Mouse (Mus musculus) liver, embryonic 12.5 days (tissue): ENCODE results near the gene Itgb2l. TPM values are rescaled to one million over a fixed set of nuclear protein-coding genes. Genes with fewer than 3 reads are reported as not detected.
"Not testable (repeated sequence)": the region's sequence is repeated elsewhere in the genome, so short reads cannot be mapped to it uniquely, and the experiment has no call there.

Experiments used
- ATAC-seq: fragments of 200-750 bp; cut with Nextera tagmentation; 2 replicates; pipeline ENCODE4 v1.8.0; 2017; ENCODE audit warnings: moderate number of reproducible peaks, mild to moderate bottlenecking, moderate library complexity
- H3K27ac ChIP-seq: fragments of 300-500 bp; sonication (generic); 2 replicates; pipeline ENCODE4 v1.5.1; 2016; ENCODE audit warnings: mild to moderate bottlenecking
- H3K27me3 ChIP-seq: fragments of 300-500 bp; sonication (generic); replicated peaks from 2 replicates; pipeline ENCODE4 v1.6.1; 2016; ENCODE audit warnings: mild to moderate bottlenecking, moderate library complexity
- H3K36me3 ChIP-seq: fragments of 300-500 bp; sonication (generic); 2 replicates; pipeline ENCODE4 v1.6.1; 2016; ENCODE audit warnings: mild to moderate bottlenecking, moderate library complexity
- H3K4me1 ChIP-seq: fragments of 300-500 bp; sonication (generic); 2 replicates; pipeline ENCODE4 v1.6.1; 2016
- H3K4me2 ChIP-seq: fragments of 300-500 bp; sonication (generic); 2 replicates; pipeline ENCODE4 v1.6.1; 2016; ENCODE audit warnings: mild to moderate bottlenecking, moderate library complexity
- H3K4me3 ChIP-seq: fragments of 300-500 bp; sonication (generic); 2 replicates; pipeline ENCODE4 v1.5.1; 2016; ENCODE audit warnings: mild to moderate bottlenecking, moderate library complexity
- H3K9ac ChIP-seq: fragments of 300-500 bp; sonication (generic); 2 replicates; pipeline ENCODE4 v1.6.1; 2016; ENCODE audit warnings: mild to moderate bottlenecking, moderate library complexity
- H3K9me3 ChIP-seq: fragments of 300-500 bp; sonication (generic); replicated peaks from 2 replicates; pipeline ENCODE4 v1.6.1; 2016; ENCODE audit warnings: mild to moderate bottlenecking, moderate library complexity
- WGBS: fragments of 180-500 bp; shearing (Covaris S2); methylation state at CpG from one replicate; pipeline ENCODE4 v1.1.7; 2016; ENCODE audit not compliant: insufficient replicate concordance; 5-methylcytosine and 5-hydroxymethylcytosine counted together
- polyA plus RNA-seq: library from polyadenylated mRNA; unstranded; fragments of >200 nt; fragmentation: Nextera tagmentation; extraction: Ambion mirVana; gene quantifications from 2 replicates; pipeline ENCODE4 v1.2.1, GENCODE M21; 2016

Gene Itgb2l
- polyA plus RNA-seq, 1 experiment from 2014 or later = 0.57 TPM

DNA sequence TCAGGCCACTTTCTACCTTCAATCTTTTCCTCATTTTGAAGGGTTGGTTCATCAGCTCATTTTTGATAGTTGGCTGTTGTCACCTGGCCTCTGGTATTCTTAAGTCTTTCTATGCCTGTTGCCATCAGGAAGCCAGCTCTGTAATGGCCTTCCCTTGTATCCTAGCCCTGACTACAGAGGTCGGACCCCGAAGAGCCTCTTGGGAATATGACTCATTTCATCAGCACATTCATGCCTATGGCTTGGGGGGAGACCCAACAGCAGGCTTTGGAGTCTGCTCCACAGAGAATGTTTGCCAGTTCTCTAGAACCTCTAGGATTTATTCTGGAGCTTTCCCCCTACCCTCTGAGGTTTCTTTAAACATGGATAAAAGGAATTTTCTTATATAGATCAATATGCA, 15.9 kb upstream of the Itgb2l start:
- Histone ChIP-seq H3K4me3 (no peak overlapping the region), H3K9me3 (no peaks in the 10 kb centered on the region), H3K36me3 (no peaks in the 10 kb centered on the region), H3K4me2 (no peak overlapping the region), H3K27ac (no peak overlapping the region), H3K27me3 (no peaks in the 10 kb centered on the region), H3K9ac (no peak overlapping the region), H3K4me1 (no peaks in the 10 kb centered on the region)
- WGBS = 72% methylated on average over 2 of the region's 2 CpGs
- ATAC-seq = no peak

DNA sequence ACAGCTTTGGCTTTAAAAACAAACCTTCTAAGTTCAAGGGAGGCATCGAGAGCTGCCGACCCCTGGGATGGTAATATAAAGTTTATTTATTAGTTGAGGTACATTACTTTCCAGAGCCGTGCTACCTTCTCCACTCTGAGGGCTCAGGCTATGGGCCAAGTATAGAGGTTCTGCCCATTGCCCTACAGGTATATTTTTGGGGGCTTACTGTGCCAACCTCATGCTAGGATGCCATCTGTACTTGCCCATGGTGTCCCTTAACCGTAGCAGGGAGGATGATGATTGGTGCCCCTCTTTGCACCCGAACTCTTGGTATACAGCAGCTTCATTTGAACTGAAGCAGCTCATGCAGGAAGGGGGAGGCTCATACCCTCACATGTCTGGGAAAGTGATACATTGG, 14.2 kb upstream of the Itgb2l start:
- Histone ChIP-seq H3K4me3 (no peak overlapping the region), H3K36me3 (no peaks in the 10 kb centered on the region), H3K27me3 (no peaks in the 10 kb centered on the region), H3K9me3 (no peaks in the 10 kb centered on the region), H3K4me2 (no peak overlapping the region), H3K27ac (no peak overlapping the region), H3K4me1 (no peaks in the 10 kb centered on the region), H3K9ac (no peak overlapping the region)
- ATAC-seq = no peak
- 58% methylated on average over 5 of the region's 5 CpGs for WGBS

DNA sequence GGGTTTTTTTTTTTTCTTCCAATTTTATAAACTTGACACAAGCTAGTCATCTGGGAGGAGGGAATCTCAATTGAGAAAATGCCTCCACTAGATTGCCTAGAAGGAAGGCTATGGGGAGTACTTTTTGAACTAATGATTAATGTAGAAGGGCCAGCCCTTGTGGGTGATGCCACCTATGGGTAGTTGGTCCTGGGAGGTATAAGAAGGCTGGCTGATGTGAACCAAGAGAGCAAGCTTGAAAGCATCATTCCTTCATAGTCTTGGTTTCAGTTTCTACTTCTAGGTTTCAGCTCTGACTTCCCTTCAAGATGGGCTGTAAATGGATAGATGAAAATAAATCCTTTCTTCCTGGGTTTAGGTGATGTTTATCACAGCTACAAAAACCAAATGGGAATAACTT, 10.7 kb upstream of the Itgb2l start:
- no peak overlapping the region for H3K4me3 ChIP-seq
- ATAC-seq = no peak
- no peak overlapping the region for H3K27ac ChIP-seq
- no peaks in the 10 kb centered on the region for H3K36me3 ChIP-seq
- H3K4me2 ChIP-seq = no peak overlapping the region
- H3K4me1 ChIP-seq = no peaks in the 10 kb centered on the region
- H3K27me3 ChIP-seq = no peaks in the 10 kb centered on the region
- H3K9me3 ChIP-seq = no peaks in the 10 kb centered on the region
- no peak overlapping the region for H3K9ac ChIP-seq

DNA sequence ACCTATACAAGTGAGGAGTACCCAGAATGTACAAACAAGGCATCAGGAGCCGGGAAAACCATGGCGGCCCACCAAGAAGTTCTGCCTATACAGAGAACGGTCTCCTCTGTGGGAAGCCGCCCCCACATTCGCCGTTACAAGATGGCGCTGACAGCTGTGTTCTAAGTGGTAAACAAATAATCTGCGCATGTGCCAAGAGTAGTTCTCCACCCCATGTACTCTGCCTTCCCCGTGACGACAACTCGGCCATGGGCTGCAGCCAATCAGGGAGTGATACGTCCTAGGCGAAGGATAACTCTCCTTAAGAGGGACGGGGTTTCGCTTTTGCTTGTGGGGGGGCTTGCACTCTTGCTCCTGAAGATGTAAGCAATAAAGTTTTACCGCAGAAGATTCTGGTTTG, 7.5 kb upstream of the Itgb2l start:
- H3K36me3 ChIP-seq, H3K9me3 ChIP-seq, H3K27me3 ChIP-seq, ATAC-seq, H3K4me2 ChIP-seq, H3K4me3 ChIP-seq, H3K9ac ChIP-seq, H3K4me1 ChIP-seq, H3K27ac ChIP-seq: not testable (repeated sequence)
- 75% methylated on average over 16 of the region's 16 CpGs for WGBS

DNA sequence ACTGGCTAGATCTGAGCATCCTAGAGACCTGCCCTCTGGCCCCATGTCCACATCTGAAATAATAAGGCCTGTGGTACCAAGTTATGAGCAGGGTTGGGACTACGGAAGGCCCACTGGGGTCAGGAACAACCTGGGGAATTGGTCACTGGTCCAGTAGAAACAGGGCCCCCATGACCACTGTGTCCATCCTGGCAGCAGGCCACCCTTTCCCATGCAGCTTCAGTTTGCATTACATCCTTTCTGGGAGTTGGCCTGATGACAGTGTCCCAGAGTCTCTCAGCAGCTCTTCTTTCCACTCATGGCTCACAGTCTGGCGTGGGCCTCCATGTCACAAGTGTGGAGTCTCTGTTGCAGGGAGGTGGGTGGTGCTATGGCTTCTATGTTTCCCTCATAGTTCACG, 1.6 kb downstream of the Itgb2l start:
- H3K4me3 ChIP-seq = no peak overlapping the region
- WGBS = 63% methylated on average over 3 of the region's 3 CpGs
- H3K9me3 ChIP-seq = no peaks in the 10 kb centered on the region
- no peaks in the 10 kb centered on the region for H3K36me3 ChIP-seq
- no peak overlapping the region for H3K9ac ChIP-seq
- no peak overlapping the region for H3K4me2 ChIP-seq
- no peaks in the 10 kb centered on the region for H3K27me3 ChIP-seq
- H3K27ac ChIP-seq = no peak overlapping the region
- no peak for ATAC-seq
- H3K4me1 ChIP-seq = no peaks in the 10 kb centered on the region

DNA sequence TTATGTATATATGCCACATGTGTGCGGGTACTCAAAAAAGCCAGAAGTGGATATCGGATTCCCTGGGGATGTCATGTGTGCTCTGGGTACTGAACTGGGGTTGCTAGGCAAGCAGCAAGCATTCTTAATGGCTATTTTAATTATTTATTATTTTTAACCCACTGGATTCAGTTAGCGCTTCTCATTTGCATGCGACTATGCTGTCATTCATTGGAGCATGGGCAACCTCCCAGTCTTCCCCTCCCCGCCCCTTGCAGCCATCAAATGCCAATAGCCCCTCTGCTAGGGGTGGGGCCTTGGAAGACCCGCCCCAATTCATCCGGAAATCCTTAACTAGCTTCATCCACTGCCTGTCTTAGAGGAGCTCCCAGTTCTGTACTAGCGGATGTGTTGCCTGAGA, 2.5 kb downstream of the Itgb2l start:
- Histone ChIP-seq H3K4me1 (no peaks in the 10 kb centered on the region), H3K4me3 (no peak overlapping the region), H3K9ac (no peak overlapping the region), H3K4me2 (no peak overlapping the region), H3K9me3 (no peaks in the 10 kb centered on the region), H3K27me3 (no peaks in the 10 kb centered on the region), H3K36me3 (no peaks in the 10 kb centered on the region), H3K27ac (no peak overlapping the region)
- no peak for ATAC-seq
- 75% methylated on average over 8 of the region's 8 CpGs for WGBS

DNA sequence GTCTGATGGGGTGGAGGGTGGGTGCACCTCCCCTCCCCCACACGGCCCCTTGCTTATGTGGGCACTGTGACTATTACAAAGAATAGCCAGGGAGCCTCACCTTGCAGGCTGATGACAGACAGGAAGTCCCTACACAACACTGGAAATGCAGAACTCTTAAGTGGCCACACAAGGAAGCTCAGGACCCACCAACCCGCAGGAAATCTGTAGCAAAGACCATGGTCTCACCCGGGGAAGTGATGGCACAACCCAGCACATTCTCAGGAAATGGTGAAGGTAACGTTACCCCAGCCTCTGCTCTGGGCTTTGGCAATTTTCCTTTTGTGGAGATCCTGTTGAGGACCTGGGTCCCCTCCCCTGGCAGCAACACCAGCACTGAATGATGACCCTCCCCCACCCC, 3.7 kb downstream of the Itgb2l start:
- Histone ChIP-seq H3K36me3 (no peaks in the 10 kb centered on the region), H3K4me2 (no peak overlapping the region), H3K4me3 (no peak overlapping the region), H3K27ac (no peak overlapping the region), H3K9me3 (no peaks in the 10 kb centered on the region), H3K27me3 (no peaks in the 10 kb centered on the region), H3K4me1 (no peaks in the 10 kb centered on the region), H3K9ac (no peak overlapping the region)
- ATAC-seq = peak; percentile 36; the same call in 1 of the 2 replicates
- 29% methylated on average over 4 of the region's 4 CpGs for WGBS

DNA sequence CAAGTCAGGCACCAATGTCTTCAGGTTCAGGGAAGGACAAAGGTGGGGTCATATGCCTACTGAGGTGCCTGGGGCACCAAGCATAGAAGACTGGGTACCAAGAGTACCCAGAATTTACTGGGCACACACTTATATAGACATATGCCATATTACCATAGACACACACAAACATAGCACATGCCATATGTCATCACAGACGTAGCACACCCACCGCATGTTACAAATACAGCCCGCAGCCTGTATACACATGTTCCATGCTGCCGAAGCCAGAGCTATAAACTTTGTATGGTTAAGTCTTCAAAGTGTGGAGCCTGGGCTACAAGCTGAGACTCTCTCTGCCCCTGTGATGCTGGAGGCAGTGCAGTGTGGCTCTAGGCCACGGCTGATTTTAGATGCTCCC, 4.5 kb downstream of the Itgb2l start:
- Histone ChIP-seq H3K9me3 (no peaks in the 10 kb centered on the region), H3K36me3 (no peaks in the 10 kb centered on the region), H3K27me3 (no peaks in the 10 kb centered on the region), H3K9ac (no peak overlapping the region), H3K27ac (no peak overlapping the region), H3K4me2 (no peak overlapping the region), H3K4me1 (no peaks in the 10 kb centered on the region), H3K4me3 (no peak overlapping the region)
- WGBS = 76% methylated on average over 5 of the region's 5 CpGs
- ATAC-seq = no peak

DNA sequence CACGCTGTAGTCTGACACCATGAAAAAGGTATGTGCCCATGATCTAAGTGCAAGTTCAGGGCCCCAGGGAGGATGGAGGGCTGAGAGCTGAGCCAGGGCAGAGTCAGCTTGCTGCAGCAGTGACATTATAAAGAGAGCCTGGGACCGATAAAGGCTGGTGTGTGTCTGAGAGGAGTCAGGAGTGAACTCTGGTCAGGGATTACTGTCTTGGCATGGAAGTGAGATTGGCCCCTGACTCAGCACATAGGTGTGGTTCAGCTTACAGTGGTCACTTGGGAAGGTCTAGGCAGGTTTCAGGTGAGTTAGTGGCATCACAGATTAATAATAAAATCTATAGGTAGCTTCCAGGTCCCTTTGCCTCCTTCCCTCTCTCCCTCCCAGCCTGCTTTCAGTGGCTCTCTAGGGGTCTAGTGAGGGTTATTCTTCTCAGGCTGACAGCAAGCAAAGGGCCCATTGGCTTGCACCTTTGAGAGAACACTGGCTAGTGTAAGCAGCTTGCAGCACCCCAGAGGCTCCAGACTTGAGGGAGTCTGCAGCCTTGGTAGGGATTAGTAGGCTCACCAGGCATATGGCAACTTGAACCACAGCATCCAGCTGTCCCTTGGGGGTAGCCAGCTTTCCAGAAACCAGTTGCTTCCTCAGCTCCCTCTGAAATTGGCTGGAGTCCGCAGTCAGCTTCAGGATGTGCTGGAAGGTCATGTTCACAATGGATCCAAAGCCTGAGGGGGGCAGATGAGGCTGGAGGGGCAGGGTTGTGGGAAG, 9.2 kb downstream of the Itgb2l start:
- Histone ChIP-seq H3K4me1 (no peaks in the 10 kb centered on the region), H3K9me3 (no peaks in the 10 kb centered on the region), H3K4me3 (no peak overlapping the region), H3K36me3 (no peaks in the 10 kb centered on the region), H3K9ac (no peak overlapping the region), H3K4me2 (no peak overlapping the region), H3K27ac (no peak overlapping the region), H3K27me3 (0 out of 2 replicates have a peak, but pooled peaks cover 3% of the 10 kb centered on the region)
- 50% methylated on average over 3 of the region's 3 CpGs for WGBS
- ATAC-seq = no peak

DNA sequence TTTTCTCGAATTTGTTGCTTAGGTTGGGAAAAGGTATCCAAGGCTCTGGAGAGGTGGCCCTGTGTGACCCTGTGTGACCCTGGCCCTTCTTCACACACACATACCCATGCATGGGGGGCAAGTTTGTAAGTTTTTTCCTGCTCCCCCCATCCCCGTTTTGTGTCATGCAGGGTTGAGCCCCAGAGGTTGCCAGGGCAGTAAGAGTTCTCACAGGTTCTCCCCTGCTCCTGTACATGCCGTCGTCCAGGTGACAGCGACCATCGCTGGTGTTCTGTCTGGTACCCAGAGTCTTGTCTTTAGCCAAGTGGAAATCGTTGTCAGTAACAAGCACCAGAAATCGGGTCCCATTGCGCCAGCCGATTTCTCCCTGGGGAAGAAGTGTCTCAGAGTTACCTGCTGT, 10.2 kb downstream of the Itgb2l start:
- H3K9ac ChIP-seq = no peak overlapping the region
- no peak for ATAC-seq
- H3K27ac ChIP-seq = no peak overlapping the region
- H3K4me2 ChIP-seq = no peak overlapping the region
- H3K4me3 ChIP-seq = no peak overlapping the region
- 0 out of 2 replicates have a peak, but pooled peaks cover 5% of the 10 kb centered on the region for H3K27me3 ChIP-seq
- H3K4me1 ChIP-seq = no peaks in the 10 kb centered on the region
- H3K9me3 ChIP-seq = no peaks in the 10 kb centered on the region
- 73% methylated on average over 10 of the region's 10 CpGs for WGBS
- H3K36me3 ChIP-seq = no peaks in the 10 kb centered on the region

DNA sequence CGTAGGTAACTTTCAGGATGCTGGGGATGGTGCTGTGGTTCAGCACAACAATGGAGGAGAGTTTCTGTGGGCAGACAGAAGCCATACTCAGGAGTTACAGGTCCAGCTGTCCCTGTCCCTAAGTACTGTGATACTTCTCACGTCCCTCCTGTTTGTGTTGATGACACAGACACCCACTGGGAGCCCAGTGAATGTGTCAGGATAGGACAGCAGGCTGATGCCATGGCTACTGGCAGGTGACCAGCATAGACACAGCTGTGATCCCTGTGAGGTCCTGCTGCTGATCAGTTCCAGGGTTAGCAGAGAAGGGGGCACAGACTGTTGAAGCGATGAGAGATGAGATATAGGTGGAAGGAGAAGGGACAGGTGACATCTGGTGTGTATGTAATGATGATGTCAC, 14.4 kb downstream of the Itgb2l start:
- Histone ChIP-seq H3K4me3 (no peak overlapping the region), H3K27me3 (0 out of 2 replicates have a peak, but pooled peaks cover 5% of the 10 kb centered on the region), H3K4me2 (no peak overlapping the region), H3K36me3 (no peaks in the 10 kb centered on the region), H3K4me1 (no peaks in the 10 kb centered on the region), H3K9me3 (no peaks in the 10 kb centered on the region), H3K9ac (no peak overlapping the region), H3K27ac (no peak overlapping the region)
- ATAC-seq = no peak
- WGBS = 39% methylated on average over 3 of the region's 3 CpGs

DNA sequence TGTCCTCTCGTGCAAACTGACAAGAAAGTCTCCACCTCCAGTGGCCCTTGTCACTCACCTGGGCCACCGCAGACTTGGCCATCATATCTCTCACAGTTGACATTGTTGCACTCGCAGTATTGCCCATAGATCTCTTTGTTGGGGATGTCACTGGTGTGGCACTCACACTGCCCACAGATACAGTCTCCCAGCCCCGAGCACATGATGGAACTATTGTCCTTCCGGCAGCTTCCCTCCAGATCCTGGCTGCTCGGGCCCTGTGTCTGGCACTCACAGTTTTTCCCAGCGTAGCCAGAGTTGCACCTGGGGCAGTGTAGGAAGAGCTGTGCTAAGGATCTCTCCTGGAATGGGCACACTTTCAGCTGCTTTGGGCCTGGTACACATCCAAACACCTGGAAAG, 16.7 kb downstream of the Itgb2l start:
- Histone ChIP-seq H3K4me1 (no peaks in the 10 kb centered on the region), H3K27me3 (0 out of 2 replicates have a peak, but pooled peaks cover 5% of the 10 kb centered on the region), H3K36me3 (no peaks in the 10 kb centered on the region), H3K4me2 (no peak overlapping the region), H3K27ac (no peak overlapping the region), H3K4me3 (no peak overlapping the region), H3K9me3 (no peaks in the 10 kb centered on the region), H3K9ac (no peak overlapping the region)
- WGBS = 61% methylated on average over 7 of the region's 7 CpGs
- no peak for ATAC-seq

DNA sequence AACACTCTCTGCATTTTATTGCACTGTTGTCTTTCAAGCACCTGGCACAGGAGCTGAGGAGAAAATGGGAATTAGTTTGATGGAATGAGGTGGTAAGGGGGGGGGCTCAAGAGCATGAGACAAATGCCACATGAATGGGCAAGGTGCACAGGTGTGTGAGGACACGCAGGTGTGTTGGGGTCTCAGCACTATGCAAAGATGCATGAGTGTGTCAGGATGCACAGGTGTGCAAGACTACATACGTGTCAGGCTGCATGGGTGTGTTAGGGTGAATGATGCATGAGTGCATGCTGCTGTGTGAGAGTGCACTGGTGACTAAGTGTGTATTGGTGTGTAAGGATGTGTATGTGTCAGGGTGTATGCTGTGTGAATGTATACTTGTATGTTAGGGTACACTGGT, 18.4 kb downstream of the Itgb2l start:
- no peak overlapping the region for H3K27ac ChIP-seq
- H3K27me3 ChIP-seq = 0 out of 2 replicates have a peak, but pooled peaks cover 5% of the 10 kb centered on the region
- H3K4me2 ChIP-seq = no peak overlapping the region
- H3K36me3 ChIP-seq = no peaks in the 10 kb centered on the region
- no peaks in the 10 kb centered on the region for H3K4me1 ChIP-seq
- H3K9ac ChIP-seq = no peak overlapping the region
- no peak for ATAC-seq
- H3K9me3 ChIP-seq = no peaks in the 10 kb centered on the region
- WGBS = 62% methylated on average over 2 of the region's 2 CpGs
- no peak overlapping the region for H3K4me3 ChIP-seq
